Mouse (Mus musculus): ENCODE data around the gene Fat1. TPM values are rescaled to one million over a fixed set of nuclear protein-coding genes. Genes with fewer than 3 reads are reported as not detected.

The Fat1 gene
- polyA plus RNA-seq, 1 experiment from 2014 or later: 11.7 TPM

DNA sequence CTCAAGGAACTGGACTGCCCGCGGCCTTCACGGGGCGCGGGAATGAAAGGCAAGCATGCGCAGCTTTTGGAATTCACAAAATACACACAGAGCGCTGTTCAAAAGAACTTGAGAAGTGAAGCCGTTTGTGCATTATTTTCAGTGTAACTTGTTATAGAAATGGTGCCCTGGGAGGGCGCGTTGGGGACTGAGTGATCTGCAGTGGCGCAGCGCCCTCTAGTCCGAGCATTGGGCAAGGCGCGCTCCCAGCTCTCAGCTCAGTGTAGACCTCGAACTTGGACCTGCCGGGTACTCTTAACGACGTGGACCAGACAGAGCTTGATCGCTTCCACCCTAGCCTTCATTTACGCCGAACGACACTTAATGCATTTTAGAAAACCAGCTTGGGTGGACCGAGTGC, 494 bp downstream of the Fat1 start:
- peak; percentile 76 for ATAC-seq (ENCODE audit: low FRiP score, low read depth)
- H3K9me3 ChIP-seq: no peaks in the 10 kb centered on the region
- no peaks in the 10 kb centered on the region for H3K4me1 ChIP-seq
- H3K4me2 ChIP-seq (replicated peaks): peak overlapping the region; percentile 82
- H3K27ac ChIP-seq: peak overlapping the region; percentile 7; the same call in 1 of the 2 replicates
- peak overlapping the region; percentile 27; the same call in 1 of the 2 replicates for H3K9ac ChIP-seq
- peak overlapping the region; percentile 62 for H3K4me3 ChIP-seq
- WGBS: under 1% methylated on average over 24 of the region's 24 CpGs
- H3K36me3 ChIP-seq: no peaks in the 10 kb centered on the region
- no peaks in the 10 kb centered on the region for H3K27me3 ChIP-seq (replicated peaks)

DNA sequence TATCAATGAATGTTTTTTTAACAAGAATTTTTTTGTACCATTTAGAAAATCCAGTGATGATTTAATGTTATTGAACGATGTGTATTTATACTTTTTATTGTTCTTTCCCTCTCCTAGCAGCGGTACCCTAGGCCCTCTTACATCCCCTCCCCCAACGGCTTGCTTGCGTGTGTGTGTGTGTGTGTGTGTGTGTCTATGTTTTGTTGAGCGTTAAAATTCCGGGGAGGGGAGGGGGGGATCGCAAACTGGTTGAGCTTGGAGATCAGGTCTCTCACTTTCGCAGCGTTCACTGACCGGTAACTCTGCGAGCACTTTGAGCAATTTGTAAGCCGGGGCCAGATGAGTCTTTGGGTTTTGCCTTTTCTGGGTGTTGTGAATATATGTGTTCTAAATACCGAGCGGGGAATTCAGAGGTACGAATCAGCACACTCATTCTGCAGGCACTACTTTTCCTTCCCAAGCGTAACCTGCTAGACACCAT, 1.3 kb downstream of the Fat1 start:
- Histone ChIP-seq H3K36me3 (no peaks in the 10 kb centered on the region), H3K9ac (peak overlapping the region; percentile 58), H3K4me1 (no peaks in the 10 kb centered on the region), H3K4me2 (replicated peaks) (peak overlapping the region; percentile 82), H3K4me3 (peak overlapping the region; percentile 62), H3K27ac (no peak overlapping the region), H3K27me3 (replicated peaks) (no peaks in the 10 kb centered on the region), H3K9me3 (no peaks in the 10 kb centered on the region)
- ATAC-seq (ENCODE audit: low FRiP score, low read depth): no peak
- under 1% methylated on average over 16 of the region's 16 CpGs for WGBS

DNA sequence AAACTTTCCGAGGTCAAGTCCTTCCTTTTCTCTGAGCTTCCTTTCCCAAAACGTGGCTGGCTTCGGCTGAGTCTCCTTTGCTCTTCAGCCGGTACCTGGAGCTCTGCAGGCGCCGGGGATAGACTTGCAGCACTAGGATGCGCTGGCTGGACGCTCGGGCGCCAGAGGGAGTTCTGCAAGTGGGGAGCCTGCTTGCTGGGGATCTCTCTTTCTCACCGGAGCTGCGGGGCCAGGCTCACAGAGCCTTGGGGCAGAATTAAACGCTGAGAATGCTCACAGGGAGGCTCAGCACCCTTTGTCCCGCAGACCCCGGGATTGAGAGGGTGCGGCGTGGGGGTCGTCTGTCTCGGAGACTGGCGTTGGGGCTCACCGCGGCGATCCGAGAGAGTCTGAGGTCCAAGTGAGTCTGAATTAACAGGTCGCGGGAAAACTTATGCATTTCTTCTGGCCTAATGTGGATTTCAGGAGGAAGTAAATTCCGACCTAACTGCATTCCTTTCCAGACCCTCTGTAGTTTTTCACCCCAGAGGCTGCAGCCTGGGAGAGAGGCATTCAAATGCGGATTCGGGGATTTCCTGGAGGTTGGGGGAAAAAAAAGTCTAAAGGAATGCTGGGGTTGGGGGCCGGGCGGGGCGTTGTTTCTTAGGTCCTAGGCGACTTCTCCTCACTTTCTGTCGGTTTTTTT, 2.0 kb downstream of the Fat1 start:
- H3K27ac ChIP-seq: no peak overlapping the region
- H3K9ac ChIP-seq: peak overlapping the region; percentile 58
- H3K4me3 ChIP-seq: peak overlapping the region; percentile 62
- no peaks in the 10 kb centered on the region for H3K9me3 ChIP-seq
- whole genome bisulfite sequencing: under 1% methylated on average over 34 of the region's 34 CpGs
- ATAC-seq (ENCODE audit: low FRiP score, low read depth): no peak
- no peaks in the 10 kb centered on the region for H3K27me3 ChIP-seq (replicated peaks)
- H3K36me3 ChIP-seq: no peaks in the 10 kb centered on the region
- H3K4me2 ChIP-seq (replicated peaks): peak overlapping the region; percentile 82
- no peaks in the 10 kb centered on the region for H3K4me1 ChIP-seq

DNA sequence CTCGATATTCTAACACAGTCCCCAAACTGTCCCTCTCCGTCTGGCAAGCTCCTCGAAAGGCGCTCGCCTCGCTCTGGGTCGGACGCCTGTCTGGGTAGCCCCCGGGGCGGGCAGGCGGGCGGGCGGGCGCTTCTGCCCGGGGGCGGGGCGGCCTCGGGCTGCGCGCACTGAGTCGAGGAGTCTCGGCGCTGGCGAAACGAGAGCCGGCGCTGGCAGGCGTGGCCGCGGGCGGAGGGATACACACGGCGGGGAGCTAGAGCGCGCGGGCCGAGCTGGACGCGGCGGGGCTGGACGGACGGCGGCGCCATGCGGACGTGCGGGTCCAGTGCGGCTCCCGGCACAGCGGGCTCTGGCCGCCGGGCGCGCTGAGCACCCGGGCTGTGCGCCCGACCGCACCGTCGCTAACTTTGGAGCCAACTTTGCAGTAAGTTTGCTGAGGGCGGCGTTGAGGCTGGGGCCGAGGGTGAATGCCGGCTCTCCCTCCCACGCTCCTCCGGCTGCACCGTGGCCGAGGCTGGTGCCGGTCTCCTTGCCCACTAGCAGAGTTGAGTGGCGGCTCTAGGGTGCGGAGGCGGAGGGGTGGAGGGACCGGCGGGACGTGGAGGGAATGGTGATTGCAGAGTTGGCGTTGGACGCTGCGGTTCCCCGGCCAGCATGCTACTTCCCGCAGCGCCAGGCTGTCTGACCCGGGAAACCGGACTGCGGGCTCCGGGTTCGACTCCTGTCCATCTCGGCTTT, 2.8 kb downstream of the Fat1 start:
- H3K9me3 ChIP-seq: no peaks in the 10 kb centered on the region
- H3K4me2 ChIP-seq (replicated peaks): peak overlapping the region; percentile 82
- peak; percentile 79 for ATAC-seq (ENCODE audit: low FRiP score, low read depth)
- H3K27me3 ChIP-seq (replicated peaks): no peaks in the 10 kb centered on the region
- peak overlapping the region; percentile 70 for H3K27ac ChIP-seq
- no peaks in the 10 kb centered on the region for H3K4me1 ChIP-seq
- no peaks in the 10 kb centered on the region for H3K36me3 ChIP-seq
- H3K9ac ChIP-seq: peak overlapping the region; percentile 58
- WGBS: under 1% methylated on average over 85 of the region's 87 CpGs
- H3K4me3 ChIP-seq: peak overlapping the region; percentile 62

DNA sequence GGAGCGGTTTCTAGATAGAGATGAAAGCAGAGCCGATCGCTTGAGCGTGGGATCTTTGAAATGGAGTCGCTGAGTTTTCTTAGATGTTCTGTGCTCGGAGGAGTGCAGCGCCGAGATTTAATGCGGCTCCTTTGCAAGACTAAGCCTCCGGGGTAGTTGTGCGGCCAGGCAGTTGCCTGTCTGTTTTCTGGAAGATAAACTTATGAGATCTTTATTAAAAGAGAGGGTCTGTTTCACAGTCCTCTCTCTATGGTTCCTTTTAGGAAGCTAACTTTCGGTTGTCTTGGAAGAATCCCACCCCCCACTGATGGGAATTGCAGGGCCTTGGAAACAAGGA, 3.4 kb downstream of the Fat1 start:
- H3K4me1 ChIP-seq: no peaks in the 10 kb centered on the region
- peak overlapping the region; percentile 70; the same call in 1 of the 2 replicates for H3K27ac ChIP-seq
- no peaks in the 10 kb centered on the region for H3K36me3 ChIP-seq
- no peak for ATAC-seq (ENCODE audit: low FRiP score, low read depth)
- peak overlapping the region; percentile 58 for H3K9ac ChIP-seq
- peak overlapping the region; percentile 82 for H3K4me2 ChIP-seq (replicated peaks)
- H3K27me3 ChIP-seq (replicated peaks): no peaks in the 10 kb centered on the region
- H3K9me3 ChIP-seq: no peaks in the 10 kb centered on the region
- WGBS: 1% methylated on average over 12 of the region's 12 CpGs
- peak overlapping the region; percentile 62 for H3K4me3 ChIP-seq

DNA sequence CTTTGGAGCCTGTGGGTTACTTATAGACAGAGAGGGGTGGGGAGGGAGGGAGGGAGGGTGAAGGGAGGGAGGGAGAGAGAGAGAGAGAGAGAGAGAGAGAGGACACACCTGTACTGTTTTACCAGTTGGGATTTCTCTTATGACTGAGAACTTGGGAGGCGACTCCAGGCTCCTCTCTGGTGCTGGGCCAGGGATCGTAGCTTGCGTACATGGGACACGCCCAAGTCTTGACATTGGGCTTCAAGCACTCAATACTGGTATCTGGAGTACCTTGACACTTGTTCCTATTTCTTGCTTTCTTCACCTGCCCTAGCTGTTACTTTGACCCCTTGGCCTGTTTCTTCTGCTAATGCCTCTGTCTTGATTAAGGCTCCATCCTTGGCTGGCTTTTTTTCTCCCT, 10.3 kb downstream of the Fat1 start:
- Histone ChIP-seq H3K27me3 (replicated peaks) (no peaks in the 10 kb centered on the region), H3K36me3 (peaks cover 7% of the 10 kb centered on the region), H3K9me3 (no peaks in the 10 kb centered on the region), H3K4me3 (no peak overlapping the region), H3K9ac (no peak overlapping the region), H3K4me1 (peaks cover 6% of the 10 kb centered on the region), H3K27ac (no peak overlapping the region), H3K4me2 (replicated peaks) (no peak overlapping the region)
- 99% methylated on average over 4 of the region's 4 CpGs for WGBS
- ATAC-seq (ENCODE audit: low FRiP score, low read depth): no peak

DNA sequence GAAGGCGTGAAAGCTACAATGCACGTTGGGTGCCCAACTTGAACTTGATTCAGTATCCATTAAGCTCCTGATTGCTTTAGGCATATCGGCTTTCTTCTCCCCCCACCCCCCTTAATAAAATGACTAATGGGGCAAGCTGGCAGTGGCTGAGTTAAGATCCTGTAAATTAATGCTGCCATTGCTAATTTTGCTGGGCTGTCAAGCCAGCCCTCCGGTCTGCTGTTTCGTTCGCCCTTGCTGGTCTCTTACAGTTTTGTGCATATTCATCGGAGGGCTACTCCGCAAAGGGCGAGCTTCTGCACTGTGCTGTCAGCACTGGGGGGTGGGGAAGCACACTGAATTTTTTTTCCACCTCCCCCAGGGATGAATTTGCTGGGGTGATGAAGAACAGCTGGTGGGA, 13.3 kb downstream of the Fat1 start:
- WGBS: 63% methylated on average over 9 of the region's 9 CpGs
- Histone ChIP-seq H3K27ac (no peak overlapping the region), H3K9ac (no peak overlapping the region), H3K27me3 (replicated peaks) (no peaks in the 10 kb centered on the region), H3K4me2 (replicated peaks) (peak overlapping the region; percentile 33; the same call in 1 of the 2 replicates), H3K9me3 (peaks cover 10% of the 10 kb centered on the region; the same call in 1 of the 2 replicates), H3K4me1 (peaks cover 6% of the 10 kb centered on the region), H3K4me3 (no peak overlapping the region), H3K36me3 (peaks cover 37% of the 10 kb centered on the region)
- no peak for ATAC-seq (ENCODE audit: low FRiP score, low read depth)

DNA sequence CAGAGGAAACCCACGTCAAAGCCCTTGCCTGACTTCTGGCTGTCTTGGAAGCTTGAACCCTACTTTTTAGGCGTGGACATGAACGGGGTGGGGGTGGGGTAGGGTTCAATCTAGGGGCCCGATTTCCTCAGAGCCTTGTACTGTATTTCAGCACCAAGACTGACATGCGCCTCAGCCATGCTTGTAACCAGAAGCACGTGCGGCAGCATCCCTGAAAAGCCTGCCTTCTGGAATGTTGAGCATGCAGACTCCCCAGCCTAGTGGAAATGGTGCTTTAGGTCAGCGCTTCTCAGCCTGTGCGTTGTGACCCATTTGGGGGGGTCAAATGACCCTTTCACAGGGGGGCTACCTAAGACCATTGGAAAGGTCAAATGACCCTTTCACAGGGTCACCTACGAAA, 25.2 kb downstream of the Fat1 start:
- WGBS: 37% methylated on average over 10 of the region's 10 CpGs
- Histone ChIP-seq H3K4me3 (no peak overlapping the region), H3K4me1 (peaks cover 24% of the 10 kb centered on the region), H3K27ac (no peak overlapping the region), H3K36me3 (peaks cover 7% of the 10 kb centered on the region; the same call in 1 of the 2 replicates), H3K27me3 (replicated peaks) (no peaks in the 10 kb centered on the region), H3K9me3 (no peaks in the 10 kb centered on the region), H3K9ac (no peak overlapping the region), H3K4me2 (replicated peaks) (no peak overlapping the region)
- ATAC-seq (ENCODE audit: low FRiP score, low read depth): no peak

DNA sequence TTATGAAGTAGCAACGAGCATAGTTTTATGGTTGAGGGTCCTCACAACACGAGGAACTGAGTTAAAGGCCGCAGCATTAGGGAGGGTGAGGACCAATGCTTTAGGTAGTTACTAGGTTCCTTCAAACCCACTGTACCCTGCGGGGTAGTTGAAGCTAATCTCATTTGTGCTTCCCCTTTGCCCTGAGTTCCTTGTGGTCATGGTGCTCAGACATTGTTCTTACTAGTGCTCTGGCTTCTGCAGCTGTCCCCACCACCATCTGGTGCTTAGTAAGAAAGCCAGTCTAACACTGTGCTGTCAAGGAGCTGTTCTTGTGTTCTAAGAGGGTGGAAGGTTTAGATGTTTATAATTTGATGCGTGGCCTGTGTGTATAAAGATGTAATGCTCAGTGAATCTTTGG, 25.7 kb downstream of the Fat1 start:
- H3K9me3 ChIP-seq: no peaks in the 10 kb centered on the region
- H3K4me3 ChIP-seq: no peak overlapping the region
- H3K4me2 ChIP-seq (replicated peaks): no peak overlapping the region
- 0 out of 2 replicates have a peak, but pooled peaks have one; percentile 15 for ATAC-seq (ENCODE audit: low FRiP score, low read depth)
- H3K36me3 ChIP-seq: peaks cover 7% of the 10 kb centered on the region; the same call in 1 of the 2 replicates
- no peaks in the 10 kb centered on the region for H3K27me3 ChIP-seq (replicated peaks)
- 64% methylated on average over 5 of the region's 5 CpGs for WGBS
- no peak overlapping the region for H3K27ac ChIP-seq
- H3K4me1 ChIP-seq: peaks cover 24% of the 10 kb centered on the region
- no peak overlapping the region for H3K9ac ChIP-seq

DNA sequence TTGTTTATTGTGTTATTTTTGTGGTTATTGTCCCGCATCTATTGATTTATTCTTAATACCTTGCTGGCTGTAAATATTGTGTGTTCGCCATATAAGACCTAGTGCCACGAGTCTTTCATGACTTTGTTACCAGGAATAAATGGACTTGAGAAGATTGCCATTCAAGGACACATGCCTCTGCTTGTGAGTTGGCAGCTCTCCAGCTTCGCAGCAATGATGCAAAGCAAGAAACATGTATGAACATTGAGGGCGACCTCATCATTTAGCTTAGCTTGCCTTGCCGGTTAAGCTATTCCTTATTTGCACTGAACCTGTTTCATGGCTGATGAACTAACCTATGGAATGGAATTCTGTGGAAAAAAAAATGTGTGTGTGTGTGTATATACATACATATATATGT, 26.2 kb downstream of the Fat1 start:
- peaks cover 7% of the 10 kb centered on the region; the same call in 1 of the 2 replicates for H3K36me3 ChIP-seq
- peaks cover 24% of the 10 kb centered on the region for H3K4me1 ChIP-seq

DNA sequence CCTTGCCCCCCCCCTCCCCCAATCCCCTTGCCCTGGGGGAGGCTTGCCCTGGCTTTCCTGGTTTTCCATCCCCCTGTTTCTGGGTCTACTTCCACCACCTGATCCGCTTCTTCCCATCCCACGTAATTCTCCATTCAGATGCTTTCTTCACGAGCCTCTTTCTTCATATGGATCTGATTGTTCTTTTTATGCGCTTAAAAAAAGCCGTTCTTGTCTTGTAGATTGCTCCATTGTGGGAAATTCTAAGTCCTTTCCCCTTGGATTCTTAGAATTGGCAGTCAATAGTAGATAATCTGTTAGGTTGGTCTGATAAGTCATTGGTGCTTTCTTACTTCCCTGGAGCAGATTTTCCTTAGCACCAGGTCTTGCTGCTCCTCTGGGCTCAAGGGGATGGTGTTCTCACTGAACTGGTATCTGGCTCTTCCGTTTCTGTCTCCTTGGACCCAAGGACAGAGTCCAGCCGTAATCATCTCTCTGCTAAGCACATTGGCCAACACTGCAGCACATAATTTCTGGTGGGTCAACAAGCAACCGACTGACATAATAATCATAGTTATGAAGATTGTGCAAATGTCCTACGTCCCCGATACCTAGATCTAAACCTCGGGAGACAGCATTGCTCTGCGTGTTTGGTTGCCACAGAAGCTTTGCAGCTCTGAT, 27.5 kb downstream of the Fat1 start:
- no peak overlapping the region for H3K4me2 ChIP-seq (replicated peaks)
- no peak overlapping the region for H3K4me3 ChIP-seq
- no peaks in the 10 kb centered on the region for H3K9me3 ChIP-seq
- H3K4me1 ChIP-seq: peaks cover 24% of the 10 kb centered on the region
- H3K9ac ChIP-seq: no peak overlapping the region
- no peaks in the 10 kb centered on the region; the same call in 1 of the 2 replicates for H3K27me3 ChIP-seq (replicated peaks)
- no peak overlapping the region for H3K27ac ChIP-seq
- 80% methylated on average over 12 of the region's 12 CpGs for WGBS
- H3K36me3 ChIP-seq: peaks cover 4% of the 10 kb centered on the region; the same call in 1 of the 2 replicates
- no peak for ATAC-seq (ENCODE audit: low FRiP score, low read depth)

More for the DNA sequence above, 26.2 kb downstream of the Fat1 start:
- Histone ChIP-seq H3K9me3 (no peaks in the 10 kb centered on the region), H3K4me3 (no peak overlapping the region), H3K27ac (no peak overlapping the region), H3K27me3 (replicated peaks) (no peaks in the 10 kb centered on the region), H3K9ac (no peak overlapping the region), H3K4me2 (replicated peaks) (no peak overlapping the region)
- 77% methylated on average over 6 of the region's 6 CpGs for WGBS
- no peak for ATAC-seq (ENCODE audit: low FRiP score, low read depth)

DNA sequence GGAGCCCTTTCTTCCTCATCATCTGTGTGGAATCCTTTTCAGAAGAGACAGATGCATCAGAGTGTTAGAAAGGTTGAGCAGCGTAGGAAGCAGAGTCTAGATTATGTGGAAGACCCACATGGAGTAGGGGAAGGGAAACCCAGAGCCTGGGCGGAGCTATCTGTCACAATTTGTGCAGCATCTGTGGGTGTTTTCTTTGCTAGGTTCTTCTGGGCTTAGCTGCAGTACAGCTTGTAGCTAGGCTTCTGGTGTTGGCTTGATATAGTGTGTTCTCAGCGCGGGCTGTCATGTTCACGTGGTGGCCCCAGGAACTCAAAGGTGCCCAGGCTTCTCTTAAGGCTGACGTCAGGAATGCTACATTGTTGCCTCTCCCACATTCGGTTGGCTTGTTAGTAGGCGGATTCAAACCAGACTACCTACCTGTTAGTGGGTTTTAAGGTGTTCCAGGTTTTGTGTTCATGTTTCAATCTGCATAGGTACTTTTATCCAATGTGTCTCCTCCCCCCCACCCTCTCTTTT, 32.3 kb downstream of the Fat1 start:
- peaks cover 24% of the 10 kb centered on the region for H3K4me1 ChIP-seq
- no peak overlapping the region for H3K4me3 ChIP-seq
- WGBS: 90% methylated on average over 8 of the region's 8 CpGs
- H3K27ac ChIP-seq: no peak overlapping the region
- H3K9ac ChIP-seq: no peak overlapping the region
- H3K4me2 ChIP-seq (replicated peaks): no peak overlapping the region
- no peak for ATAC-seq (ENCODE audit: low FRiP score, low read depth)
- H3K9me3 ChIP-seq: no peaks in the 10 kb centered on the region
- H3K36me3 ChIP-seq: no peaks in the 10 kb centered on the region
- H3K27me3 ChIP-seq (replicated peaks): no peaks in the 10 kb centered on the region; the same call in 1 of the 2 replicates

Measured in neural tube, embryonic 12.5 days (tissue).